Mouse (Mus musculus) cortical plate, adult 2 months (tissue): ENCODE data around the gene Nbeal2.

Experiments
- CTCF ChIP-seq: fragments of 200-500 bp; IDR thresholded peaks from 2 replicates; pipeline ENCODE4 v1.5.1; 2011; ENCODE audit warnings: mild to moderate bottlenecking, control low read depth, low read length; ENCODE audit not compliant: insufficient read depth; ENCODE audit errors: extremely low read depth
- POLR2A ChIP-seq: fragments of 200-500 bp; IDR thresholded peaks from 2 replicates; pipeline ENCODE4 v1.6.1; 2011; ENCODE audit warnings: mild to moderate bottlenecking, low read length, control low read depth; ENCODE audit not compliant: insufficient read depth; ENCODE audit errors: extremely low read depth

DNA sequence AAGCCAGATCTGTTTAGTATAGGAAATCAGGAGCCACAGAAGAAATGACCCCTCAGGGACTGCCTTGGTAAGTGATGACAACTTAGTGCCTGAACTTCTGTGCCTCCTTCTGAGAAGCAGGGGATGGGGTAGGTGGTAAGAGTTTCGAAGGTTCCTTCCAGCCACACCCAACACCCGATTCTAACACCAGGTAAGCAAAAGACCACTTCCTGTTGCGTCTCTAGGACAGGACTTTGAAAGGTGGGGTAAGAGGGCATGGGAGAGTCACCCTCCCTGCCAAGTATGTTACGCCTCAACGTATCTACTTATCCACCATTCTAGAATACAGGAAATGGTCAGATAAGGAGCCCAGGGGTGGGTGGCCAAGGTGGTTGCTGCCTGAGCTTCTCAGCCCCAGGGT, 13.0 kb downstream of the Nbeal2 start:
- TF ChIP-seq POLR2A (no peak), CTCF (no peak)
